Mouse (Mus musculus) brain, embryonic 18.5 days (tissue): ENCODE measurements around the gene 1700028K03Rik.

Experiments
- DNase-seq: peaks from one replicate; pipeline ENCODE4 v3.0.0-alpha.2; 2012; ENCODE audit warnings: low read depth, low spot score

Gene 1700028K03Rik

GRCm38 (mm10) chr5:107534581-107534980 is at the start of gene 1700028K03Rik:
Gene 1700028K03Rik (plus strand): TSS chr5:107534709.
- DNase-seq = no peak

- no peak for DNase-seq
Measured at GRCm38 (mm10) chr5:107488996-107489395, 45.5 kb upstream of the 1700028K03Rik start.

GRCm38 (mm10) chr5:107491036-107491435 is 43.5 kb upstream of the 1700028K03Rik start:
- no peak for DNase-seq

GRCm38 (mm10) chr5:107492471-107492870 is 42.0 kb upstream of the 1700028K03Rik start:
- no peak for DNase-seq

GRCm38 (mm10) chr5:107494759-107495158 is 39.8 kb upstream of the 1700028K03Rik start:
- no peak for DNase-seq

- DNase-seq = no peak
Measured at GRCm38 (mm10) chr5:107496047-107496446, 38.5 kb upstream of the 1700028K03Rik start.

GRCm38 (mm10) chr5:107497519-107498501 is 36.7 kb upstream of the 1700028K03Rik start:
- peak; percentile 87 for DNase-seq

GRCm38 (mm10) chr5:107498806-107499310 is 35.7 kb upstream of the 1700028K03Rik start:
- no peak for DNase-seq

- no peak for DNase-seq
Measured at GRCm38 (mm10) chr5:107499891-107500535, 34.5 kb upstream of the 1700028K03Rik start.

- DNase-seq = no peak
Measured at GRCm38 (mm10) chr5:107500741-107501140, 33.8 kb upstream of the 1700028K03Rik start.

- no peak for DNase-seq
Measured at GRCm38 (mm10) chr5:107507321-107507720, 27.2 kb upstream of the 1700028K03Rik start, which contains the start of gene Gm42669. Gene Gm42669 (plus strand): TSS chr5:107507621.

- no peak for DNase-seq
Measured at GRCm38 (mm10) chr5:107510503-107510902, 24.0 kb upstream of the 1700028K03Rik start.

- no peak for DNase-seq
Measured at GRCm38 (mm10) chr5:107511326-107511725, 23.2 kb upstream of the 1700028K03Rik start.

GRCm38 (mm10) chr5:107513583-107513982 is 20.9 kb upstream of the 1700028K03Rik start:
- no peak for DNase-seq

GRCm38 (mm10) chr5:107515453-107515852 is 19.1 kb upstream of the 1700028K03Rik start:
- DNase-seq = no peak

- DNase-seq = no peak
Measured at GRCm38 (mm10) chr5:107516087-107516486, 18.4 kb upstream of the 1700028K03Rik start.

- DNase-seq = no peak
Measured at GRCm38 (mm10) chr5:107518602-107519001, 15.9 kb upstream of the 1700028K03Rik start.

GRCm38 (mm10) chr5:107521386-107521785 is 13.1 kb upstream of the 1700028K03Rik start:
- DNase-seq = no peak

- no peak for DNase-seq
Measured at GRCm38 (mm10) chr5:107521897-107522296, 12.6 kb upstream of the 1700028K03Rik start.

GRCm38 (mm10) chr5:107524281-107524680 is 10.2 kb upstream of the 1700028K03Rik start:
- DNase-seq = no peak

GRCm38 (mm10) chr5:107528856-107529255 is 5.7 kb upstream of the 1700028K03Rik start:
- DNase-seq = no peak

- no peak for DNase-seq
Measured at GRCm38 (mm10) chr5:107533590-107533989, 919 bp upstream of the 1700028K03Rik start.
